Mouse (Mus musculus) hindbrain, embryonic 13.5 days (tissue): Measurements from ENCODE around the gene Arhgef7. TPM values are rescaled to one million over a fixed set of nuclear protein-coding genes. Genes with fewer than 3 reads are reported as not detected.

Experiments
- ATAC-seq: fragments of 200-750 bp; cut with Nextera tagmentation; 2 replicates; pipeline ENCODE4 v1.8.0; 2017; ENCODE audit warnings: moderate TSS enrichment; ENCODE audit not compliant: low FRiP score
- H3K27ac ChIP-seq: fragments of 300-500 bp; sonication (generic); 2 replicates; pipeline ENCODE4 v1.5.1; 2015; ENCODE audit warnings: inconsistent platforms, mild to moderate bottlenecking, moderate library complexity
- H3K27me3 ChIP-seq: fragments of 300-500 bp; sonication (generic); 2 replicates; pipeline ENCODE4 v1.6.1; 2015; ENCODE audit warnings: mild to moderate bottlenecking, inconsistent platforms
- H3K36me3 ChIP-seq: fragments of 300-500 bp; sonication (generic); 2 replicates; pipeline ENCODE4 v1.6.1; 2015; ENCODE audit warnings: mild to moderate bottlenecking, inconsistent platforms
- H3K4me1 ChIP-seq: fragments of 300-500 bp; sonication (generic); replicated peaks from 2 replicates; pipeline ENCODE4 v1.6.1; 2015; ENCODE audit warnings: inconsistent platforms
- H3K4me2 ChIP-seq: fragments of 300-500 bp; sonication (generic); 2 replicates; pipeline ENCODE4 v1.6.1; 2015; ENCODE audit warnings: inconsistent platforms, mild to moderate bottlenecking, moderate library complexity
- H3K4me3 ChIP-seq: fragments of 300-500 bp; sonication (generic); 2 replicates; pipeline ENCODE4 v1.5.1; 2015; ENCODE audit warnings: mild to moderate bottlenecking, inconsistent platforms
- H3K9ac ChIP-seq: fragments of 300-500 bp; sonication (generic); 2 replicates; pipeline ENCODE4 v1.6.1; 2015; ENCODE audit warnings: mild to moderate bottlenecking, inconsistent platforms
- H3K9me3 ChIP-seq: fragments of 300-500 bp; sonication (generic); 2 replicates; pipeline ENCODE4 v1.6.1; 2016; ENCODE audit warnings: inconsistent platforms
- WGBS: fragments of 180-500 bp; shearing (Covaris S2); methylation state at CpG from one replicate; pipeline ENCODE4 v1.1.7; 2015; 5-methylcytosine and 5-hydroxymethylcytosine counted together
- polyA plus RNA-seq: library from polyadenylated mRNA; unstranded; fragments of >200 nt; fragmentation: Nextera tagmentation; extraction: Ambion mirVana; gene quantifications from 2 replicates; pipeline ENCODE4 v1.2.1, GENCODE M21; 2015

Gene Arhgef7
- polyA plus RNA-seq, 1 experiment from 2014 or later: 62.5 TPM

- no peak for ATAC-seq
- H3K9ac ChIP-seq: no peak overlapping the region
- peaks cover 32% of the 10 kb centered on the region for H3K4me1 ChIP-seq
- H3K27me3 ChIP-seq: no peaks in the 10 kb centered on the region
- H3K4me3 ChIP-seq: no peak overlapping the region
- no peak overlapping the region for H3K4me2 ChIP-seq
- H3K27ac ChIP-seq: no peak overlapping the region
- no peaks in the 10 kb centered on the region for H3K36me3 ChIP-seq
- no peaks in the 10 kb centered on the region for H3K9me3 ChIP-seq
Measured at GRCm38 (mm10) chr8:11754723-11755122, 27.2 kb downstream of the Arhgef7 start.

- no peak overlapping the region for H3K4me2 ChIP-seq
- ATAC-seq: no peak
- no peaks in the 10 kb centered on the region for H3K36me3 ChIP-seq
- no peak overlapping the region for H3K9ac ChIP-seq
- peaks cover 34% of the 10 kb centered on the region for H3K4me1 ChIP-seq
- H3K27me3 ChIP-seq: no peaks in the 10 kb centered on the region
- H3K4me3 ChIP-seq: no peak overlapping the region
- no peaks in the 10 kb centered on the region for H3K9me3 ChIP-seq
- H3K27ac ChIP-seq: no peak overlapping the region
- 20% methylated on average over 5 of the region's 5 CpGs for WGBS
Measured at GRCm38 (mm10) chr8:11755873-11756272, 28.4 kb downstream of the Arhgef7 start.

- peak overlapping the region; percentile 76 for H3K4me2 ChIP-seq
- H3K36me3 ChIP-seq: no peaks in the 10 kb centered on the region
- peaks cover 36% of the 10 kb centered on the region for H3K4me1 ChIP-seq
- no peaks in the 10 kb centered on the region for H3K27me3 ChIP-seq
- peak overlapping the region; percentile 86 for H3K4me3 ChIP-seq
- WGBS: 2% methylated on average over 58 of the region's 59 CpGs
- H3K9me3 ChIP-seq: no peaks in the 10 kb centered on the region
- H3K9ac ChIP-seq: peak overlapping the region; percentile 91
- peak; percentile 95 for ATAC-seq
- peak overlapping the region; percentile 90 for H3K27ac ChIP-seq
Measured at GRCm38 (mm10) chr8:11757568-11758481, 30.3 kb downstream of the Arhgef7 start.

- peak overlapping the region; percentile 76 for H3K4me2 ChIP-seq
- no peaks in the 10 kb centered on the region for H3K9me3 ChIP-seq
- no peak; the same call in 1 of the 2 replicates for ATAC-seq
- H3K27me3 ChIP-seq: no peaks in the 10 kb centered on the region
- H3K9ac ChIP-seq: peak overlapping the region; percentile 91
- H3K27ac ChIP-seq: peak overlapping the region; percentile 90
- H3K36me3 ChIP-seq: no peaks in the 10 kb centered on the region
- peak overlapping the region; percentile 86 for H3K4me3 ChIP-seq
- H3K4me1 ChIP-seq: peaks cover 33% of the 10 kb centered on the region
- WGBS: 2% methylated on average over 30 of the region's 53 CpGs
Measured at GRCm38 (mm10) chr8:11758482-11759281, 31.2 kb downstream of the Arhgef7 start.

GRCm38 (mm10) chr8:11761551-11761950 is 34.0 kb downstream of the Arhgef7 start:
- no peak for ATAC-seq
- Histone ChIP-seq H3K27me3 (no peaks in the 10 kb centered on the region), H3K27ac (no peak overlapping the region), H3K9me3 (no peaks in the 10 kb centered on the region), H3K4me1 (peaks cover 31% of the 10 kb centered on the region), H3K9ac (no peak overlapping the region), H3K36me3 (no peaks in the 10 kb centered on the region), H3K4me2 (no peak overlapping the region), H3K4me3 (no peak overlapping the region)
- WGBS: 95% methylated on average over 6 of the region's 6 CpGs

GRCm38 (mm10) chr8:11762048-11762447 is 34.5 kb downstream of the Arhgef7 start:
- Histone ChIP-seq H3K9ac (no peak overlapping the region), H3K27me3 (no peaks in the 10 kb centered on the region), H3K4me3 (no peak overlapping the region), H3K27ac (no peak overlapping the region), H3K4me1 (peaks cover 26% of the 10 kb centered on the region), H3K36me3 (no peaks in the 10 kb centered on the region), H3K9me3 (no peaks in the 10 kb centered on the region), H3K4me2 (no peak overlapping the region)
- no peak for ATAC-seq
- WGBS: 93% methylated on average over 5 of the region's 5 CpGs

GRCm38 (mm10) chr8:11762821-11763220 is 35.3 kb downstream of the Arhgef7 start:
- 96% methylated on average over 7 of the region's 7 CpGs for WGBS
- Histone ChIP-seq H3K27me3 (no peaks in the 10 kb centered on the region), H3K4me3 (no peak overlapping the region)

GRCm38 (mm10) chr8:11767213-11767840 is 39.8 kb downstream of the Arhgef7 start:
- Histone ChIP-seq H3K27ac (no peak overlapping the region), H3K4me1 (peaks cover 28% of the 10 kb centered on the region), H3K9me3 (no peaks in the 10 kb centered on the region), H3K4me3 (no peak overlapping the region), H3K27me3 (no peaks in the 10 kb centered on the region), H3K9ac (no peak overlapping the region), H3K4me2 (no peak overlapping the region), H3K36me3 (no peaks in the 10 kb centered on the region; the same call in 1 of the 2 replicates)
- no peak for ATAC-seq
- 93% methylated on average over 5 of the region's 5 CpGs for WGBS

More at GRCm38 (mm10) chr8:11762821-11763220, 35.3 kb downstream of the Arhgef7 start:
- H3K27ac ChIP-seq: no peak overlapping the region
- H3K4me1 ChIP-seq: peaks cover 19% of the 10 kb centered on the region
- no peak overlapping the region for H3K4me2 ChIP-seq
- H3K36me3 ChIP-seq: no peaks in the 10 kb centered on the region
- no peaks in the 10 kb centered on the region for H3K9me3 ChIP-seq
- no peak for ATAC-seq
- H3K9ac ChIP-seq: no peak overlapping the region

- H3K27ac ChIP-seq: no peak overlapping the region
- no peaks in the 10 kb centered on the region; the same call in 1 of the 2 replicates for H3K36me3 ChIP-seq
- no peak overlapping the region for H3K4me3 ChIP-seq
- WGBS: 87% methylated on average over 6 of the region's 6 CpGs
- H3K4me2 ChIP-seq: no peak overlapping the region
- H3K9ac ChIP-seq: no peak overlapping the region
- no peaks in the 10 kb centered on the region for H3K9me3 ChIP-seq
- no peaks in the 10 kb centered on the region for H3K27me3 ChIP-seq
- ATAC-seq: no peak
- peaks cover 55% of the 10 kb centered on the region for H3K4me1 ChIP-seq
Measured at GRCm38 (mm10) chr8:11770001-11770400, 42.5 kb downstream of the Arhgef7 start.

- 45% methylated on average over 7 of the region's 7 CpGs for WGBS
Measured at GRCm38 (mm10) chr8:11770521-11771080, 43.1 kb downstream of the Arhgef7 start.

GRCm38 (mm10) chr8:11771608-11772007 is 44.1 kb downstream of the Arhgef7 start:
- no peak for ATAC-seq
- H3K4me2 ChIP-seq: no peak overlapping the region
- WGBS: 92% methylated on average over 5 of the region's 5 CpGs
- H3K9me3 ChIP-seq: no peaks in the 10 kb centered on the region
- peaks cover 71% of the 10 kb centered on the region for H3K4me1 ChIP-seq
- H3K27me3 ChIP-seq: no peaks in the 10 kb centered on the region
- no peak overlapping the region for H3K9ac ChIP-seq
- H3K36me3 ChIP-seq: no peaks in the 10 kb centered on the region; the same call in 1 of the 2 replicates
- H3K4me3 ChIP-seq: no peak overlapping the region
- peak overlapping the region; percentile 48; the same call in 1 of the 2 replicates for H3K27ac ChIP-seq

More at GRCm38 (mm10) chr8:11770521-11771080, 43.1 kb downstream of the Arhgef7 start:
- no peak for ATAC-seq
- Histone ChIP-seq H3K9ac (no peak overlapping the region; the same call in 1 of the 2 replicates), H3K4me2 (no peak overlapping the region), H3K9me3 (no peaks in the 10 kb centered on the region), H3K4me1 (peaks cover 61% of the 10 kb centered on the region), H3K27ac (peak overlapping the region; percentile 53), H3K4me3 (no peak overlapping the region), H3K27me3 (no peaks in the 10 kb centered on the region), H3K36me3 (no peaks in the 10 kb centered on the region; the same call in 1 of the 2 replicates)
